Mouse (Mus musculus): ENCODE measurements at regions not wholly inside any gene's neighbourhood (a gene's known extent, or its start where the extent isn't known, plus 50 kb on each side); places are given as distances from the start of the nearest gene placed in this dataset.

DNA sequence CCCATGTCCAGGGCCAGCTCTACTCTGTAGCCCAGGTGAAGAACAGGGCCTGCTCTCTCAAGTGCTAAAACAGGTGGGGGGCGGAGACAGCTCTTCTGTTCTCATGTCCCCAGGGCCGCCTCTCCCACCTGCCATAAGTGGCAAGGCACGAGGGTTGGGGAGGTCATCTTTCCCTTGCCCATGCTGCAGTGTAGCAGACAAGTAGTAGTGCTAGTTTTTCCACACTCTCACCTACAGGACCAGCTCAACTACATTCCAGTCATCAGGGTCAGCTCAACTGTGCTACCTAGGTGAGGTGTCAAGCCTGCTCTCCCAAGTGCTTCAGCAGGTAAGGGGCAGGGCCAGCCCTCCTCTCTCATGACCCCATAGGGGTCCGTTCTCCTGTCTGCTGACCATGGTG, 219.8 kb downstream of the Otol1 start:
- no peak for TF ChIP-seq MAX (IDR thresholded peaks at IDR 0.05)
- no peak for TF ChIP-seq CTCF (IDR thresholded peaks at IDR 0.05; ENCODE audit: control insufficient read depth, insufficient read depth, insufficient read length)
- TF ChIP-seq FOSL1 (IDR thresholded peaks at IDR 0.05; ENCODE audit: insufficient read depth, low read length, poor library complexity, severe bottlenecking), result no peak
